Mouse (Mus musculus) megakaryocyte, embryonic 14.5 days (primary cell): ENCODE measurements around the gene Hoxa11.

ENCODE experiments used
- FLI1 ChIP-seq: IDR thresholded peaks from 2 replicates; pipeline ENCODE4 v1.6.1; 2012; ENCODE audit warnings: low read length, inconsistent platforms, mixed read lengths
- GATA1 ChIP-seq: IDR thresholded peaks from 3 replicates; pipeline ENCODE4 v1.6.1; 2012; ENCODE audit warnings: mixed read lengths, low read length, inconsistent platforms, borderline replicate concordance

DNA sequence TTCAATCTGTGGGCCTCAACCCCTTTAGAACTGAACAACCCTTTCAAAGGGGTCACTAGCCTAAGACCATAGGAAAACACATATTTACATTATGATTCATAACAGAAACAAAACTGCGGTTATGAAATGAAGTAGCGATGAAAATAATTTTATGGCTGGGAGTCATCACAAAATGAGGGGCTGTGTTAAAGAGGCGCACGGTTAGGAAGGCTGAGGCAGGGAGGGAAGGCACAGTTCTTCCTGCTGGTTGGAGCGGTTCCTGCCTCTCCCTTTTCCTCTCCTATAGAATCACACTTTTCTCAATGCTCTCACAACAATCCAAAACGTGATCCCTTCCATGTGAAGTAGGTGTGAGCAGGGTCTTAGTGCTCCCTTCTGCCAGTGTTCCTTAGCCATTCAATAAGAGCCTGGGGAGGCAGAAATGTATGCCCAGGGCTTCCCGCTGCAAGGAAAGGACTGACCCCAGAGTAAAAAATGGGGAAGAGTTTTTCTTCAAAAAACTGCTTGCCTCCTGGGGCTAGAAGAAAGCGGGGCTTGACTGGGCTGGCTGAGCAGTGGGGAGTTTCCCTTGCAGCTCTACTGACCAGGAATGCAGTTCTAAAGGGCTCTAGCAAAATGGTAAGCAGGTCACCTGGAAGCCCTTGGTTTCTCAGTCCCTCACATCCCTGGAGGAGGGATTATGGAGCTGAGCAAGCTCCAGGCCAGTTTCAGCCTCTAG, 30.1 kb upstream of the Hoxa11 start:
- TF ChIP-seq GATA1 (no peak), FLI1 (no peak)
